Mouse (Mus musculus) embryonic fibroblast, embryonic 13.5 days (primary cell): ENCODE results near the gene Grn. TPM values are rescaled to one million over a fixed set of nuclear protein-coding genes. Genes with fewer than 3 reads are reported as not detected.
A peak's percentile ranks its signal among the peaks of the same experiment; 100 is the strongest.
"Not testable (repeated sequence)": the region's sequence is repeated elsewhere in the genome, so short reads cannot be mapped to it uniquely, and the experiment has no call there.

Experiments used
- H3K27ac ChIP-seq: 2 replicates; pipeline ENCODE4 v1.5.1; 2012; ENCODE audit warnings: low read length, control low read depth, inconsistent platforms; ENCODE audit not compliant: insufficient read depth
- H3K4me1 ChIP-seq: 2 replicates; pipeline ENCODE4 v1.6.1; 2011; ENCODE audit warnings: low read length; ENCODE audit not compliant: control insufficient read depth, insufficient read depth
- H3K4me3 ChIP-seq: 2 replicates; pipeline ENCODE4 v1.5.1; 2011; ENCODE audit warnings: mild to moderate bottlenecking, control low read depth, low read length; ENCODE audit not compliant: insufficient read depth
- CTCF ChIP-seq: IDR thresholded peaks from 2 replicates; pipeline ENCODE4 v1.5.1; 2011; ENCODE audit warnings: mild to moderate bottlenecking, control low read depth, low read length, moderate library complexity, borderline replicate concordance; ENCODE audit not compliant: insufficient read depth
- POLR2A ChIP-seq: IDR thresholded peaks from 2 replicates; pipeline ENCODE4 v1.6.1; 2011; ENCODE audit warnings: low read depth, mild to moderate bottlenecking, control low read depth, low read length, moderate library complexity
- polyA plus RNA-seq: library from polyadenylated mRNA; stranded (reverse); fragments of >200 nt; gene quantifications from 2 replicates; pipeline ENCODE4 v1.2.4, GENCODE M21; 2011; ENCODE audit warnings: low read depth; ENCODE audit not compliant: missing spikeins, insufficient read length

The Grn gene
- polyA plus RNA-seq, result 226 and 252 TPM in 2 replicates

DNA sequence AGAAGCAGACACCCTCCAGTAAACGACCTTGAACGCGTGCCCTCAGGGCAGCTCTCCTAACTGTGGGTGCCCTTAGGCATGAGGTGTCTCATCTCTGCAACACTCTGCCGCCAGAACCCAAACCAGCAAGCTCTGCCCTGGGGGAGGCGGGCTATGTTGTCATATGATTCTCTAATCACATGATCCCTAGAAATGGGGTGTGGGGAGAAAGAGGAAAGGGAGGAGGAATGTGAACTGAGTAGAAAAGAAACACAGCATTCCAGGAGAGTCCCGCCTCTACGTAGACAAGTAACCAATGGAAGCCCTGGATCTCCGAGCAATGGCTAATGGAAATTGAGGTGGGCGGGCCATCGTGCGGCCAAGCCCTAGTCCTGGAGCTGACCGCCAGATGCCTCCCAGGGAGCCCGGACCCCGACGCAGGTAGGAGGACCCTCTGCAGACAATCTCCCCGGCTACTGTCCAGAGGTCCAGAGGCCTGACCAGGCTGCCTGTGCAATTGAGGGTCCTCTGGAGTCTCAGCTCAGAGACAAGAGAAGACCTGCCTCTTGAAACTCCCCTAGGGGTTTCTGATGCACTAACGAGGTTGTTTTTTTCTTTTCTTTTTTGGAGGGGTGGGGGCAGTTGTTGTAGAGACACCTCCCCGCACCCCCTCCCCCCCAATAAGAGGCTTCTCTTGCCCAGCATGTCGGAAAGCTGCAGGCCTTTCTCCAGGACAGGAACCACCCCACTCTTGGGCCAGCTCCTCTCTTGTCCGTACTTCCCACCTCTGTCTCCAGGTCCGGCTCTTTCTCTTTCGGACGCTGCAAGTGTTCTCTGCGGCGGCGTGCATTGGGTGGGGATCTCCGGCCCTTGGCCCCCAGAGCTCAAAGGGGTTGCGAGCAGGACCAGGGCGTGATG, at the start of gene Grn:
Gene Grn (plus strand): TSS at position 195 of the 897 bp plus-strand sequence.
- peak; percentile 76 for TF ChIP-seq POLR2A
- no peak for TF ChIP-seq CTCF
- peaks cover 7% of the 10 kb centered on the region; the same call in 1 of the 2 replicates for H3K4me1 ChIP-seq
- H3K27ac ChIP-seq, result peak within 1 kb of the TSS; percentile 23; the same call in 1 of the 2 replicates
- peak within 1 kb of the TSS; percentile 88 for H3K4me3 ChIP-seq

DNA sequence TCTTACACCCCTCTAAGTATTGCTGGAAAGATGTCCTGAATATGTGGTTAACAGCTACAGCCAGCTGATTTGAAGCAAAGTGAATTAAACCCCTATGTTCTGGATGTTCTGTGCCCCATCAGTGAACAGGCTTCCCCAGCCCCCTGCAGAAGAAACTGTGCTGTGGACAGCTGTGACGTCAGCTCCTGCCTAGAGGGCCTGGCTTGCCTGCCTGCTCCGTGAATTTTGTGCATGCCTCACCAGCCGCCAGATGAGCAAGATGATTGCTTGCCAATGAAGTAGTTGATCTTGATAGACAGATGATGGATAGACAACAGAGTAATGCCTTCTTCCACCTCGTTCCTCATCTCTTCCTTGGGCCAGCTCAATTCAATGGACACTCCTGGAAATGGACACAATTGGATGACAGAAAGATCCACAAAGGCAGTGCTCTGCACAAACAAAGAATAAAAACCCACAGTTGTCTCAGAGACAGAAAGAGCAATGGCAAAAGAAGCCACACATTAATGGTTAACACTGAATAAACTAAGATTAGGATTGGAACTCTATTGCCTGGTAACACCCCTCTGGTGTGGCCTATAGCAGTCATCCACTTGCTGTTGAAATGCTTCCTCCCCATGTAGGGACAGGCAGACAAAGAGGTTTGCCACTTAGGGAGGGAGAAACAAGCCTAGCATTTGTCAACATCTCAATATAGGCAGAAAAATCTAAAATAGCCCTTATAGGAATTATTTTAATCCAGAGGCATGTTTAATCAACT, 48.6 kb upstream of the Grn start:
- Histone ChIP-seq H3K4me1 (no peaks in the 10 kb centered on the region; the same call in 1 of the 2 replicates), H3K4me3 (no peak overlapping the region), H3K27ac (no peak overlapping the region)
- TF ChIP-seq POLR2A (no peak), CTCF (no peak)

DNA sequence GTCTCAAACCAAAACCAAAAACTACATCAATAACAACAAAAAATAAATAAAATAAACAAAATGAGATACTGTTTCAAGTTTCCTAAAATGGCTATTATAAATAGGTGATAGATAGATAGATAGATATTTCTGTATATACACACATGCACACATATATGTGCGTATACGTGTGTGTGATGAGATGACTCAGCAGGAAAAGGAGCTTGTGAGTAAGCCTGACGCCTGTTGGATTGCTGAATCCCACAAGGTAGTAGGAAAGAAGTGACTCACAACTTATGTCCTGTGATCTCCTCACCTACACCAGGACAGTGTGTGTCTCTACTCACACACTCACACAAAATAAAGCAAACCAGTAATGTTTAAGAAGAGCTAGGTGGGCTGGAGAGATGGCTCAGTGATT, 47.3 kb upstream of the Grn start:
- Histone ChIP-seq H3K4me3 (no peak overlapping the region), H3K27ac (no peak overlapping the region), H3K4me1 (no peaks in the 10 kb centered on the region)
- TF ChIP-seq CTCF, result no peak
- TF ChIP-seq POLR2A, result no peak

GRCm38 (mm10) chr11:102383365-102384136, 46.6 kb upstream of the Grn start:
- H3K4me1 ChIP-seq, result no peaks in the 10 kb centered on the region
- no peak overlapping the region for H3K27ac ChIP-seq
- no peak overlapping the region for H3K4me3 ChIP-seq
- TF ChIP-seq POLR2A, result no peak
- no peak for TF ChIP-seq CTCF

DNA sequence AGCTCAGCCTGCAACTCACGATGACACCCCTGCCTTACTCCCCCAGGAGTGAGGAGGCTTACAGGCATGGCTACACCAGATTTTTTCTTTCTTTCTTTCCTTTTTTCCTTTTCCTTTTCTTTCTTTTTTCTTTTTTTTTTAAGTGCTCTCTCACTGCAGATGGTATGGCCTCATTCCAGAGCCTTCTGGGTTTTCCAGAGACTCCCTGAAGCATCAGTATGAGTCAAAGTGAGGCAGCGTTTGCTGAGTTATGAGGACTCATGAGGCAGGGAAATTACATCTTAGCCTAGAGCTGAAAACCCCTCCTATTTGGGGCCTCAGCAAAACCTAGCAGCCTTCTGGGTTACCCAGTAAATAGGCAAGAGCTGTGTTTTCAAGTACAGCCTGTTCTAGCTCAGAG, 45.7 kb upstream of the Grn start:
- Histone ChIP-seq H3K4me1 (no peaks in the 10 kb centered on the region), H3K27ac (no peak overlapping the region), H3K4me3 (no peak overlapping the region)
- no peak for TF ChIP-seq POLR2A
- TF ChIP-seq CTCF, result no peak

GRCm38 (mm10) chr11:102385075-102385474, 45.0 kb upstream of the Grn start:
- TF ChIP-seq CTCF (no peak), POLR2A (no peak)
- no peaks in the 10 kb centered on the region for H3K4me1 ChIP-seq
- H3K4me3 ChIP-seq, result no peak overlapping the region
- H3K27ac ChIP-seq, result no peak overlapping the region

DNA sequence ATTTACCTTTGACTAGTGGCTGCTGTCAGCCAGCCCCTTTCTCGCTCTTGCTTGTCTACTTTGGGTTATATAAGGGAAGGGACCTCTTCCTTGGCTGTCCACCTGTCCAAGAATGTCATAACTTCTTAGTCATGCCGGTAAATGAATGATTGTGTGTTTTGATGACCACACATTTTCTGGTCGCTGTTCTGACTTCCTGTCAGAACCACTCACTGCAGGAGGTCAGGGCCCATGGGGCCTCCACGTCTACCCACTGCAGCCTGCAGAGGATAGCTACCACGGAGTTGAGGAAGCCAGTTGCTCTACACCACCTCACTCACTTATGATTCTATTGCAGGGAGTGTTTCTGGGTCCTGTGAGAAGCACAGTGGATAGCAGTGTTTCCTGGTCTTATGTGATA, 44.0 kb upstream of the Grn start:
- Histone ChIP-seq H3K4me1 (no peaks in the 10 kb centered on the region), H3K4me3 (no peak overlapping the region)
- TF ChIP-seq CTCF, result no peak
- TF ChIP-seq POLR2A, result no peak

DNA sequence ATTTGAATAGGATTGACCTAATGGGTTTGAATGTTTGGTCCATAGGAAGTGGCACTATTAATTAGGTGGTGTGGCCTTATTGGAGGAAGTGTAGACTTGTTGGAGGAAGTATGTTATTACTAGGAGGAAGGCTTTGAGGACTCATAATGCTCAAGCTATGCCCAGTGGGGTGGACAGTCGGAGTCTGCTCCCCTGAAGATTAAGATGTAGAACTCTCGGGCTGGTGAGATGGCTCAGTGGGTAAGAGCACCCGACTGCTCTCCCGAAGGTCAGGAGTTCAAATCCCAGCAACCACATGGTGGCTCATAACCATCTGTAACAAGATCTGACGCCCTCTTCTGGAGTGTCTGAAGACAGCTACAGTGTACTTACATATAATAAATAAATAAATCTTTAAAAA, 40.7 kb upstream of the Grn start:
- not testable (repeated sequence) for H3K27ac ChIP-seq, H3K4me3 ChIP-seq, H3K4me1 ChIP-seq

More for the DNA sequence above, 44.0 kb upstream of the Grn start:
- H3K27ac ChIP-seq, result no peak overlapping the region

GRCm38 (mm10) chr11:102392441-102393237, 37.5 kb upstream of the Grn start:
- no peaks in the 10 kb centered on the region for H3K4me1 ChIP-seq
- no peak overlapping the region for H3K4me3 ChIP-seq
- TF ChIP-seq POLR2A (no peak), CTCF (no peak)
- H3K27ac ChIP-seq, result no peak overlapping the region
